Mouse (Mus musculus): ENCODE measurements around the gene Smc1b.

- no peak for TF ChIP-seq CTCF (conservative IDR thresholded peaks at IDR 0.05; ENCODE audit: low read length)
- TF ChIP-seq POU5F1 (IDR thresholded peaks at IDR 0.05; ENCODE audit: borderline replicate concordance, low read length), result no peak
- TF ChIP-seq NANOG (IDR thresholded peaks at IDR 0.05; ENCODE audit: borderline replicate concordance, low read length), result no peak
Observed at GRCm38 (mm10) chr15:85041546-85042225, 90.1 kb downstream of the Smc1b start.

Measured in E14TG2a.4 (cell line).